Mouse (Mus musculus): Measurements from ENCODE around the gene Gzmf.
A peak's percentile ranks its signal among the peaks of the same experiment; 100 is the strongest.
"Not testable (repeated sequence)": the region's sequence is repeated elsewhere in the genome, so short reads cannot be mapped to it uniquely, and the experiment has no call there.

Gzmf gene

GRCm38 (mm10) chr14:56211317-56211716, at the start of gene Gzmf:
TSS of gene Gzmf (minus strand) at chr14:56211417.
- DNase-seq (ENCODE audit: low read depth): no peak

- DNase-seq (ENCODE audit: low read depth): no peak
Observed at GRCm38 (mm10) chr14:56240409-56240808, 29.2 kb upstream of the Gzmf start.

GRCm38 (mm10) chr14:56234556-56234955, 23.3 kb upstream of the Gzmf start, which contains the start of gene Gzmc:
TSS of gene Gzmc (minus strand) at chr14:56234656.
- no peak for DNase-seq (ENCODE audit: low read depth)

- DNase-seq (ENCODE audit: low read depth): no peak
Observed at GRCm38 (mm10) chr14:56205613-56206012, 5.6 kb downstream of the Gzmf start.

- DNase-seq (ENCODE audit: low read depth): peak; percentile 9
Observed at GRCm38 (mm10) chr14:56205021-56205420, 6.2 kb downstream of the Gzmf start.

GRCm38 (mm10) chr14:56203975-56204374, 7.2 kb downstream of the Gzmf start:
- peak; percentile 16 for DNase-seq (ENCODE audit: low read depth)

- no peak for DNase-seq (ENCODE audit: low read depth)
Observed at GRCm38 (mm10) chr14:56186946-56187345, 24.3 kb downstream of the Gzmf start.

- no peak for DNase-seq (ENCODE audit: low read depth)
Observed at GRCm38 (mm10) chr14:56186521-56186920, 24.7 kb downstream of the Gzmf start.

GRCm38 (mm10) chr14:56177651-56178050, 33.6 kb downstream of the Gzmf start:
- DNase-seq (ENCODE audit: low read depth): peak; percentile 0

- DNase-seq (ENCODE audit: low read depth): no peak
Observed at GRCm38 (mm10) chr14:56174499-56174898, 36.7 kb downstream of the Gzmf start, which contains the start of gene Gzmn. TSS of gene Gzmn (minus strand) at chr14:56174599.

GRCm38 (mm10) chr14:56173396-56173795, 37.8 kb downstream of the Gzmf start:
- DNase-seq (ENCODE audit: low read depth): no peak

GRCm38 (mm10) chr14:56172744-56173143, 38.5 kb downstream of the Gzmf start:
- DNase-seq (ENCODE audit: low read depth): no peak

- DNase-seq (ENCODE audit: low read depth): no peak
Observed at GRCm38 (mm10) chr14:56168009-56168408, 43.2 kb downstream of the Gzmf start.

GRCm38 (mm10) chr14:56162109-56162508, 49.1 kb downstream of the Gzmf start:
- DNase-seq (ENCODE audit: low read depth): no peak

- DNase-seq (ENCODE audit: low read depth): not testable (repeated sequence)
Observed at GRCm38 (mm10) chr14:56159479-56159878, 51.7 kb downstream of the Gzmf start, which contains the start of gene Gzmg. TSS of gene Gzmg (minus strand) at chr14:56159579.

GRCm38 (mm10) chr14:56155340-56155739, 55.9 kb downstream of the Gzmf start:
- no peak for DNase-seq (ENCODE audit: low read depth)
